Mouse (Mus musculus): ENCODE measurements around the gene Tspan7. TPM values are rescaled to one million over a fixed set of nuclear protein-coding genes. Genes with fewer than 3 reads are reported as not detected.

Gene Tspan7
- polyA plus RNA-seq, 1 experiment from 2014 or later: 49.3 TPM

DNA sequence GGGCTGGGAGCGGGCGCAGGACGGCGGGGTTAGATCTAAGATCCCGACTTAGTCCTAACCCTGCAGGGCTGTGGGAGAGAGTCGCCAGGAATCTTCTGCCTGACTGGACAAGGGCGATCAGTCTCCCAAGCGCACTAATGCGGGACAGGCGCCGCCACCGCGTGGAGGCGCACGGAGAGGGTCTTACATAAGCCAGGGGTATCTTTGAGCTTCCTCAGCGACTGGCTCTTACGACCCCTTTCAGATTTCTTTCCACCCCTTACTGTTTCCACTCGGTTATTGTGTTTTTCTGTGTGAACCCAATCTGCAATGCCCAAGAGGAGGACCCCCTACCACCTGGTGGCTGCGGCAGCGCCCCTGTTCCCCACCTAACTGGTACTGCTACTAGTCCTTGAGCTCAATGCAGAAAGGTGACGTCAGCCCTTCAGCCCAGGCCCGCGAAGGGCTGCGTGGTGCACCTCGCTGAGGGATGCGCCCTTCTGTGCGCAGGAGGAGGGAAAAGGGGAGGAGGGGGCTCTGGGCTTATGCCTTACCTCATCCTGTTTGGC, 780 bp downstream of the Tspan7 start:
- 16% methylated on average over 27 of the region's 27 CpGs for WGBS (ENCODE audit: insufficient replicate concordance)

DNA sequence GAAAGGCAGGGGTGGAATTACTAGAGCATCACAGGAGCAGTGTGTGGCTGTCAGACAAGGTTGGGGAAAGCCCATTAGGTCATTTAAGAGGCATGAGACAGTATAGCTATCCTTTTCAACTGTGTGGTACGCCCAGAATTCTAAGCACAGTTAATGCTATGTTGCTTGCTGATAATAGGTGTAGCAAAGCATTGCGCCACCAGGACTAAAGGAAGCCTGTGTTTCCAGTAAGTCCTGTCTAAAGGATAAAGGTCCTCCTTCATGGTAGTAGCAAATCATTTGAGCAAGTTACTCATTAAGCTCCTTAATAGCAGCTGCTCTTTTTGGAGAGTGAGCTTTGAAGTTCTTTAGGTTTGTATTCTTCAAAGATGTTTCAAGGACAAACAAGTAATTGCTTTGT, 13.6 kb downstream of the Tspan7 start:
- Histone ChIP-seq H3K4me2 (ENCODE audit: low read depth, low read length) (no peak overlapping the region), H3K27me3 (ENCODE audit: control insufficient read depth, insufficient read depth, low read depth, low read length) (no peaks in the 10 kb centered on the region), H3K9me3 (replicated peaks; ENCODE audit: control insufficient read depth, low read length) (no peaks in the 10 kb centered on the region), H3K27ac (ENCODE audit: low read length) (peak overlapping the region; percentile 59), H3K4me3 (ENCODE audit: low read depth, low read length) (no peak overlapping the region), H3K9ac (ENCODE audit: low read depth, low read length) (no peak overlapping the region), H3K36me3 (ENCODE audit: control insufficient read depth, insufficient read depth) (no peaks in the 10 kb centered on the region), H3K4me1 (ENCODE audit: control insufficient read depth, low read depth, low read length) (no peaks in the 10 kb centered on the region)
- peak; percentile 62; the same call in 1 of the 2 replicates for ATAC-seq (ENCODE audit: low read depth)
- WGBS (ENCODE audit: insufficient replicate concordance): 44% methylated on average over 2 of the region's 2 CpGs

More for the DNA sequence above, 780 bp downstream of the Tspan7 start:
- H3K27ac ChIP-seq (ENCODE audit: low read length): no peak overlapping the region
- H3K36me3 ChIP-seq (ENCODE audit: control insufficient read depth, insufficient read depth): no peaks in the 10 kb centered on the region
- no peak overlapping the region for H3K9ac ChIP-seq (ENCODE audit: low read depth, low read length)
- H3K4me2 ChIP-seq (ENCODE audit: low read depth, low read length): peak overlapping the region; percentile 33
- H3K4me3 ChIP-seq (ENCODE audit: low read depth, low read length): peak overlapping the region; percentile 52
- H3K27me3 ChIP-seq (ENCODE audit: control insufficient read depth, insufficient read depth, low read depth, low read length): peaks cover 10% of the 10 kb centered on the region
- no peaks in the 10 kb centered on the region for H3K9me3 ChIP-seq (replicated peaks; ENCODE audit: control insufficient read depth, low read length)
- ATAC-seq (ENCODE audit: low read depth): peak; percentile 45
- no peaks in the 10 kb centered on the region for H3K4me1 ChIP-seq (ENCODE audit: control insufficient read depth, low read depth, low read length)

- no peak overlapping the region for H3K27ac ChIP-seq (ENCODE audit: low read length)
- no peaks in the 10 kb centered on the region for H3K27me3 ChIP-seq (ENCODE audit: control insufficient read depth, insufficient read depth, low read depth, low read length)
- 39% methylated on average over 2 of the region's 2 CpGs for WGBS (ENCODE audit: insufficient replicate concordance)
- no peaks in the 10 kb centered on the region for H3K36me3 ChIP-seq (ENCODE audit: control insufficient read depth, insufficient read depth)
- no peaks in the 10 kb centered on the region for H3K4me1 ChIP-seq (ENCODE audit: control insufficient read depth, low read depth, low read length)
- ATAC-seq (ENCODE audit: low read depth): peak; percentile 39; the same call in 1 of the 2 replicates
- H3K4me3 ChIP-seq (ENCODE audit: low read depth, low read length): no peak overlapping the region
- H3K4me2 ChIP-seq (ENCODE audit: low read depth, low read length): no peak overlapping the region
- no peak overlapping the region for H3K9ac ChIP-seq (ENCODE audit: low read depth, low read length)
- no peaks in the 10 kb centered on the region for H3K9me3 ChIP-seq (replicated peaks; ENCODE audit: control insufficient read depth, low read length)
Measured at GRCm38 (mm10) chrX:10502616-10503015, 17.7 kb downstream of the Tspan7 start.

DNA sequence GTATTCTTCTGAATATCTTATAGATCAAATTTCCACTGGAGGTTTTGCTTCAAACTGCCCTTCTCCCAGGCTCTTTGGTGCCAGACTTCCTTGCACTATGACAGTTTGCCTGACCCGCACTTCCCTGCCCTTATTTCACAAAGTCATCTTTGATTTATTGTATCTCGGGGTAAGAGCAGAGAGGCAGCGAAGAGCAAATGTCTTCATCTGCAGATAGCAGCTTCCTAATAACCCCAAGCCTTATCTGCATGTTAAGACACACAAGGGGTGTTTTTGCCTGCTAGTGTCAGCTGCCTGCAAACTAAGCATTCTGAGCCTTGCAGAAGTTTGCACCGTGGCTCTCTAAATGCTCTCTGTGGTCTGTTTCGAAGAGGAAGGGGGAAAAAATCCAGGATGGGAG, 29.5 kb downstream of the Tspan7 start:
- H3K27me3 ChIP-seq (ENCODE audit: control insufficient read depth, insufficient read depth, low read depth, low read length): no peaks in the 10 kb centered on the region
- no peaks in the 10 kb centered on the region for H3K9me3 ChIP-seq (replicated peaks; ENCODE audit: control insufficient read depth, low read length)
- no peak for ATAC-seq (ENCODE audit: low read depth)
- WGBS (ENCODE audit: insufficient replicate concordance): 38% methylated on average over 5 of the region's 5 CpGs
- no peak overlapping the region for H3K4me3 ChIP-seq (ENCODE audit: low read depth, low read length)
- H3K9ac ChIP-seq (ENCODE audit: low read depth, low read length): no peak overlapping the region
- H3K36me3 ChIP-seq (ENCODE audit: control insufficient read depth, insufficient read depth): no peaks in the 10 kb centered on the region
- H3K4me1 ChIP-seq (ENCODE audit: control insufficient read depth, low read depth, low read length): no peaks in the 10 kb centered on the region
- no peak overlapping the region for H3K4me2 ChIP-seq (ENCODE audit: low read depth, low read length)
- no peak overlapping the region for H3K27ac ChIP-seq (ENCODE audit: low read length)

DNA sequence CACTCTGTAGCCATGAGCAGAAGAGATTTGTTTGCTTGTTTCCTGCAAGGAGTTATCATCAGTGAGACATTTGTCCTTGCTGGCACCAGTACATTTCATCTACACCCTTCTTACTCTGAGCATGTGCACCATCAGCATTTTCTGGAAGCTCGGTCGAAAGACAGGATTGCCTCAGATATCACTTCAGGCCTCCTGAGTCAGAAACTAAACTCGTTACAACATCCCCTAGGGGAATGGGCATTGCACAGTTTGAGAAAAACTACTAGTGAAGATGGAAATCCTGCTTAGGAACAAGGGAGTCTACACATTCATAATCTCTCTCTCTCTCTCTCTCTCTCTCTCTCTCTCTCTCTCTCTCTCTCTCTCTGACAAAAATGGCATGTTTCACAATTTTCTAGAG, 30.0 kb downstream of the Tspan7 start:
- H3K4me2 ChIP-seq (ENCODE audit: low read depth, low read length): no peak overlapping the region
- no peaks in the 10 kb centered on the region for H3K9me3 ChIP-seq (replicated peaks; ENCODE audit: control insufficient read depth, low read length)
- 47% methylated on average over 3 of the region's 3 CpGs for whole genome bisulfite sequencing (ENCODE audit: insufficient replicate concordance)
- H3K9ac ChIP-seq (ENCODE audit: low read depth, low read length): no peak overlapping the region
- no peak overlapping the region for H3K27ac ChIP-seq (ENCODE audit: low read length)
- no peaks in the 10 kb centered on the region for H3K4me1 ChIP-seq (ENCODE audit: control insufficient read depth, low read depth, low read length)
- no peak overlapping the region for H3K4me3 ChIP-seq (ENCODE audit: low read depth, low read length)
- ATAC-seq (ENCODE audit: low read depth): no peak
- H3K27me3 ChIP-seq (ENCODE audit: control insufficient read depth, insufficient read depth, low read depth, low read length): no peaks in the 10 kb centered on the region
- H3K36me3 ChIP-seq (ENCODE audit: control insufficient read depth, insufficient read depth): no peaks in the 10 kb centered on the region

GRCm38 (mm10) chrX:10516448-10516847, 31.5 kb downstream of the Tspan7 start:
- Histone ChIP-seq H3K27ac (ENCODE audit: low read length) (no peak overlapping the region), H3K36me3 (ENCODE audit: control insufficient read depth, insufficient read depth) (no peaks in the 10 kb centered on the region), H3K4me3 (ENCODE audit: low read depth, low read length) (no peak overlapping the region), H3K9ac (ENCODE audit: low read depth, low read length) (no peak overlapping the region), H3K4me2 (ENCODE audit: low read depth, low read length) (no peak overlapping the region), H3K9me3 (replicated peaks; ENCODE audit: control insufficient read depth, low read length) (no peaks in the 10 kb centered on the region), H3K4me1 (ENCODE audit: control insufficient read depth, low read depth, low read length) (no peaks in the 10 kb centered on the region), H3K27me3 (ENCODE audit: control insufficient read depth, insufficient read depth, low read depth, low read length) (no peaks in the 10 kb centered on the region)
- WGBS (ENCODE audit: insufficient replicate concordance): 74% methylated on average over 7 of the region's 7 CpGs
- ATAC-seq (ENCODE audit: low read depth): no peak

GRCm38 (mm10) chrX:10516925-10517324, 32.0 kb downstream of the Tspan7 start:
- Histone ChIP-seq H3K27ac (ENCODE audit: low read length) (no peak overlapping the region), H3K9me3 (replicated peaks; ENCODE audit: control insufficient read depth, low read length) (no peaks in the 10 kb centered on the region), H3K27me3 (ENCODE audit: control insufficient read depth, insufficient read depth, low read depth, low read length) (no peaks in the 10 kb centered on the region), H3K4me1 (ENCODE audit: control insufficient read depth, low read depth, low read length) (no peaks in the 10 kb centered on the region), H3K4me3 (ENCODE audit: low read depth, low read length) (no peak overlapping the region), H3K9ac (ENCODE audit: low read depth, low read length) (no peak overlapping the region), H3K36me3 (ENCODE audit: control insufficient read depth, insufficient read depth) (no peaks in the 10 kb centered on the region), H3K4me2 (ENCODE audit: low read depth, low read length) (no peak overlapping the region)
- 55% methylated on average over 6 of the region's 6 CpGs for WGBS (ENCODE audit: insufficient replicate concordance)
- no peak for ATAC-seq (ENCODE audit: low read depth)

DNA sequence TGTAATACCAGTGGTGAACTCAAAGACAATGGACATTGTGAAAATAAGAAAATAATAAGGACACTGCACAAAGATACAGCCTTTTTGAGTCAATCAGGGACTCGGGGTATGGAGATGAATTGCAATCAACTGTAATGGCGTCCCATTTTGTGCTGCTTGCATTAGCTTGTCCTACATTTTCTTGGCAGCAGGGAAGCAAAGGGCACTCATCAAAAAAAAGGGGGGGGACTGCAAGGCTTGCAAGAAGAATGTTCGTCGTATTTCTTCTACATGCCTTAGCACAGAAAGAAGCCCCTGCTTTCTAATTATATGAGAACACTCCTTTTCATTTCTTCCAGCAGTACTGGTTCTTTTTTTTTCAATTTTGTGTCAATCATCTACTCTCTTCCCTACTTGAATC, 32.8 kb downstream of the Tspan7 start:
- Histone ChIP-seq H3K4me3 (ENCODE audit: low read depth, low read length) (no peak overlapping the region), H3K36me3 (ENCODE audit: control insufficient read depth, insufficient read depth) (no peaks in the 10 kb centered on the region)
- WGBS (ENCODE audit: insufficient replicate concordance): 78% methylated on average over 4 of the region's 4 CpGs

DNA sequence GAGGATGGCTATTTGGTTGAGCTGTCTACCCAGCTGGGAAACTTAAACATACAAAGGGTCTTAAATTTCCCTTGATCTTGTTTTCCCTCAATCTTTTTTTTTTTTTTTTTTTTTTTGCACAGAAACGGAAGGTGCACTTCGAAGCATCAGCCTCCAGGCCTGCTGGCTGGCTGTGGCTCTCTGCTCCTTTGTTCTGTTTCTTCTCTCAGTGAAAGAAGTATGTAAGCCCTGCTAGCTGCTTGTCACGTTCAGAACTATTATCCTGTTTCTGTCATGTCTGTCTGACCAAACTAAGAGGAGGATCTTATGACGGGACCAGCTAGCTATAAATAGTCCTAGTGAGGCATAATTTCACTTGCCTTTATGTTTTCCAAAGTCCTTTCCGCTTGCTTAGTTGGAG, 33.6 kb downstream of the Tspan7 start:
- H3K4me2 ChIP-seq (ENCODE audit: low read depth, low read length): no peak overlapping the region
- H3K36me3 ChIP-seq (ENCODE audit: control insufficient read depth, insufficient read depth): no peaks in the 10 kb centered on the region
- H3K27ac ChIP-seq (ENCODE audit: low read length): no peak overlapping the region
- H3K27me3 ChIP-seq (ENCODE audit: control insufficient read depth, insufficient read depth, low read depth, low read length): no peaks in the 10 kb centered on the region
- 45% methylated on average over 5 of the region's 5 CpGs for WGBS (ENCODE audit: insufficient replicate concordance)
- no peaks in the 10 kb centered on the region for H3K9me3 ChIP-seq (replicated peaks; ENCODE audit: control insufficient read depth, low read length)
- H3K4me1 ChIP-seq (ENCODE audit: control insufficient read depth, low read depth, low read length): no peaks in the 10 kb centered on the region
- H3K4me3 ChIP-seq (ENCODE audit: low read depth, low read length): no peak overlapping the region
- ATAC-seq (ENCODE audit: low read depth): no peak
- no peak overlapping the region for H3K9ac ChIP-seq (ENCODE audit: low read depth, low read length)

More for the DNA sequence above, 32.8 kb downstream of the Tspan7 start:
- Histone ChIP-seq H3K9me3 (replicated peaks; ENCODE audit: control insufficient read depth, low read length) (no peaks in the 10 kb centered on the region), H3K4me1 (ENCODE audit: control insufficient read depth, low read depth, low read length) (no peaks in the 10 kb centered on the region), H3K4me2 (ENCODE audit: low read depth, low read length) (no peak overlapping the region), H3K27me3 (ENCODE audit: control insufficient read depth, insufficient read depth, low read depth, low read length) (no peaks in the 10 kb centered on the region), H3K9ac (ENCODE audit: low read depth, low read length) (no peak overlapping the region), H3K27ac (ENCODE audit: low read length) (no peak overlapping the region)
- no peak for ATAC-seq (ENCODE audit: low read depth)
